Mouse (Mus musculus) olfactory bulb, adult 2 months (tissue): ENCODE data around the gene Lpar3.

Source experiments
- CTCF ChIP-seq: fragments of 200-500 bp; IDR thresholded peaks from 2 replicates; pipeline ENCODE4 v1.5.1; 2012; ENCODE audit warnings: low read depth, mild to moderate bottlenecking, low read length, moderate library complexity; ENCODE audit not compliant: insufficient read depth
- POLR2A ChIP-seq: fragments of 200-500 bp; IDR thresholded peaks from 2 replicates; pipeline ENCODE4 v1.6.1; 2012; ENCODE audit warnings: mild to moderate bottlenecking, low read depth, low read length, moderate library complexity; ENCODE audit not compliant: insufficient read depth

GRCm38 (mm10) chr3:146213336-146213735 is 7.4 kb upstream of the Lpar3 start:
- TF ChIP-seq POLR2A (no peak), CTCF (no peak)
